In the genomic region with DNA sequence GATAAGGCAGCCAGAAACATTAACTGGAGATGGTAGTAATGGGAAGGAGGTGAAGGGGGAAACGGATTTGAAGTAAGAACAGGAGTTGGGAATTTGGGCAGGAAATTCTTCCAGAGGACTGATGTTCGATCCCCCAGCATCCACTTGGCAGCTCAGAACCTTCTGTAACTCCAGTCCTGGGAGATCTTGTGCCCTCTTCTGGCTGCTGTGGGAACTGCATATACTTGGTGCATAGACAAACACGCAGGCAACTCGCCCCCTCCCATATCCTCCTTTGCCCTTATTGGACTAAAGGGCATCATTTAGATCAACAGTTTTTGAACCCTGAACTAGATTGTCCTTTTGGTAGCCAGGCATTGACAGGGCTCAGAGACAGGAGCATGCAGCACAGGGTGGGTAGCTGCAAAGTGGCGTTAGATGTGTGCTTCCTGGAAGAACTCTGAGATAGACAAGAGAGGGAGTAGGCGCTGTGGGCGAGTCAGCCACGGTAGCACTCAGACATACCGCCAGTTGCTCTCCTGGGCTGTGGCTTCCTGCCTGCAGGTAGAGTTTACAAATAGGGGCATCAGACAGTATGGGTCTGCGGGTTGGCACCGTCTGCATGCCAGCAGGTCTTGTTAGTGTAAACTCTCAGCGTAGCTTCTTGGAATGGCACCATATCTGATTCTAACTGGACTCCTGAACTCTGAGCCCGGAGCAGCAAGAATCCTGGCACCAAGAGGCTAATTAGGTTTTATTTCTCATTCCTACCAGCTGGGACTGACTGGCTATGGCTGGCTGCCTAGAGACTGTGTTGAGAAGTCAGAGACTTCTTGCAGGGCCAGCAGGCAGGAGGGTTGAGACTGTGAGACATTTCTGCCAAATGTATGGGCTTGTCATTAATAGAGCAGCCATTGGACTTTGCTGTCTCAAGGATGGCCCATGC, we compare ENCODE assay signal across 8 mouse cellular contexts.
DNase-seq lines count a peak whose midpoint lies in the region; ATAC-seq lines count a peak whose summit lies in the region.

No protein-coding gene starts in this region.

- H3K9ac ChIP-seq in midbrain, embryonic 15.5 days: no peak overlapping the region

- no peak overlapping the region for H3K27ac ChIP-seq in midbrain, embryonic 10.5 days (replicated peaks)
- no peak overlapping the region for H3K27ac ChIP-seq in midbrain, embryonic 15.5 days

- ATAC-seq in midbrain, embryonic 15.5 days (replicated peaks): no peak; the same call in 1 of the 2 replicates
- ATAC-seq in granulocyte monocyte progenitor cell, adult 5-6 weeks (replicated peaks; ENCODE audit: poor library complexity, severe bottlenecking): peak; percentile 40; the same call in 1 of the 2 replicates
- ATAC-seq in erythroid progenitor cell, adult 5-6 weeks (replicated peaks; ENCODE audit: low FRiP score, poor library complexity, severe bottlenecking): no peak

- H3K36me3 ChIP-seq in midbrain, embryonic 10.5 days: no peaks in the 10 kb centered on the region
- H3K36me3 ChIP-seq in midbrain, embryonic 15.5 days (replicated peaks): no peaks in the 10 kb centered on the region

- 74% methylated on average over 13 of the region's 13 CpGs for WGBS in midbrain, embryonic 10.5 days
- WGBS in midbrain, embryonic 15.5 days: 71% methylated on average over 13 of the region's 13 CpGs

- H3K9me3 ChIP-seq in midbrain, embryonic 10.5 days (replicated peaks): no peaks in the 10 kb centered on the region
- H3K9me3 ChIP-seq in midbrain, embryonic 15.5 days: no peaks in the 10 kb centered on the region

- H3K4me1 ChIP-seq in midbrain, embryonic 10.5 days: peaks cover 12% of the 10 kb centered on the region
- peaks cover 12% of the 10 kb centered on the region for H3K4me1 ChIP-seq in midbrain, embryonic 15.5 days

- H3K4me3 ChIP-seq in midbrain, embryonic 10.5 days: no peak overlapping the region
- H3K4me3 ChIP-seq in midbrain, embryonic 15.5 days: no peak overlapping the region

- DNase-seq in midbrain, embryonic 10.5 days (ENCODE audit: low spot score): peak; percentile 65
- DNase-seq in T-cell, adult 2 months (ENCODE audit: low spot score): peak; percentile 5
- peak; percentile 61 for DNase-seq in cerebellum, adult 8-10 months
- peak; percentile 23 to 29 for DNase-seq in lung, adult 18-20 months
- DNase-seq in right cerebral cortex, postnatal 4 days: peak; percentile 62

- H3K27me3 ChIP-seq in midbrain, embryonic 10.5 days (ENCODE audit: low read depth, poor library complexity, severe bottlenecking): no peaks in the 10 kb centered on the region
- no peaks in the 10 kb centered on the region for H3K27me3 ChIP-seq in midbrain, embryonic 15.5 days (replicated peaks)

- no peak overlapping the region for H3K4me2 ChIP-seq in midbrain, embryonic 15.5 days

Comparison
In these comparisons a context has a peak if more than half of its experiments do, and no peak if none do; other contexts are left out.
1. DNase-seq: peak in every context shown above with its lines; median percentile 65 in midbrain, embryonic 10.5 days; 62 in right cerebral cortex, postnatal 4 days; 61 in cerebellum, adult 8-10 months; 26 in lung, adult 18-20 months; 5 in T-cell, adult 2 months.